Mouse (Mus musculus) lung, adult 2 months (tissue): ENCODE data around the gene Adamts14. TPM values are rescaled to one million over a fixed set of nuclear protein-coding genes. Genes with fewer than 3 reads are reported as not detected.

Experiments used
- DNase-seq: peaks from one replicate; pipeline ENCODE4 v3.0.0; 2022
- H3K4me1 ChIP-seq: fragments of 200-500 bp; 2 replicates; pipeline ENCODE4 v1.6.1; 2011; ENCODE audit warnings: low read length; ENCODE audit not compliant: control insufficient read depth, insufficient read depth
- H3K4me3 ChIP-seq: fragments of 200-500 bp; replicated peaks from 2 replicates; pipeline ENCODE3; 2011; ENCODE audit warnings: low read depth, mild to moderate bottlenecking, control low read depth, low read length; ENCODE audit errors: extremely low read depth
- CTCF ChIP-seq: fragments of 200-500 bp; IDR thresholded peaks from 2 replicates; pipeline ENCODE4 v1.5.1; 2011; ENCODE audit warnings: mild to moderate bottlenecking, low read length, control low read depth; ENCODE audit not compliant: insufficient read depth
- POLR2A ChIP-seq: fragments of 200-500 bp; IDR thresholded peaks from 2 replicates; pipeline ENCODE4 v1.6.1; 2011; ENCODE audit warnings: low read depth, mild to moderate bottlenecking, control low read depth, low read length, borderline replicate concordance; ENCODE audit errors: extremely low read depth
- WGBS: fragments of 180-500 bp; shearing (Covaris S2); methylation state at CpG from one replicate; pipeline ENCODE4 v1.1.7; 2018; 5-methylcytosine and 5-hydroxymethylcytosine counted together
- polyA plus RNA-seq: library from polyadenylated mRNA; depleted of rRNA; stranded (reverse); fragments of >200 nt; gene quantifications from 2 replicates; pipeline ENCODE4 v1.2.3, GENCODE M21; 2012

Gene Adamts14
- polyA plus RNA-seq, 1 experiment = 3.6 TPM

GRCm38 (mm10) chr10:61234319-61234718 lies 38.9 kb downstream of the Adamts14 start:
- TF ChIP-seq CTCF (no peak), POLR2A (no peak)
- no peak overlapping the region for H3K4me3 ChIP-seq
- no peak for DNase-seq
- H3K4me1 ChIP-seq = no peaks in the 10 kb centered on the region
- 76% methylated on average over 4 of the region's 4 CpGs for WGBS

GRCm38 (mm10) chr10:61232858-61233567 lies 40.2 kb downstream of the Adamts14 start:
- no peak for TF ChIP-seq POLR2A
- TF ChIP-seq CTCF = no peak
- WGBS = 51% methylated on average over 7 of the region's 7 CpGs
- no peak for DNase-seq
- no peak overlapping the region for H3K4me3 ChIP-seq
- no peaks in the 10 kb centered on the region for H3K4me1 ChIP-seq

GRCm38 (mm10) chr10:61231756-61232155 lies 41.5 kb downstream of the Adamts14 start:
- no peak for TF ChIP-seq POLR2A
- TF ChIP-seq CTCF = no peak
- DNase-seq = no peak
- WGBS = 83% methylated on average over 3 of the region's 3 CpGs
- Histone ChIP-seq H3K4me1 (no peaks in the 10 kb centered on the region), H3K4me3 (no peak overlapping the region)

GRCm38 (mm10) chr10:61226784-61227396 lies 46.3 kb downstream of the Adamts14 start:
- TF ChIP-seq POLR2A (no peak), CTCF (no peak)
- 45% methylated on average over 4 of the region's 4 CpGs for WGBS
- Histone ChIP-seq H3K4me1 (no peaks in the 10 kb centered on the region), H3K4me3 (no peak overlapping the region)
- no peak for DNase-seq

- Histone ChIP-seq H3K4me3 (no peak overlapping the region), H3K4me1 (no peaks in the 10 kb centered on the region)
- DNase-seq = no peak
- 85% methylated on average over 5 of the region's 5 CpGs for WGBS
- TF ChIP-seq CTCF (no peak), POLR2A (no peak)
These were observed 47.5 kb downstream of the Adamts14 start for GRCm38 (mm10) chr10:61225694-61226093.

GRCm38 (mm10) chr10:61219318-61219717 lies 53.9 kb downstream of the Adamts14 start:
- no peak for DNase-seq
- Histone ChIP-seq H3K4me1 (no peaks in the 10 kb centered on the region), H3K4me3 (no peak overlapping the region)
- TF ChIP-seq CTCF = 0 out of 2 replicates have a peak, but pooled peaks have one; percentile 1
- TF ChIP-seq POLR2A = no peak
- 92% methylated on average over 4 of the region's 4 CpGs for WGBS

- WGBS = 54% methylated on average over 4 of the region's 4 CpGs
- no peak for TF ChIP-seq POLR2A
- no peak for TF ChIP-seq CTCF
- no peaks in the 10 kb centered on the region for H3K4me1 ChIP-seq
- no peak for DNase-seq
- H3K4me3 ChIP-seq = no peak overlapping the region
These were observed 57.1 kb downstream of the Adamts14 start for GRCm38 (mm10) chr10:61216163-61216562.

GRCm38 (mm10) chr10:61215658-61216057 lies 57.6 kb downstream of the Adamts14 start:
- Histone ChIP-seq H3K4me3 (no peak overlapping the region), H3K4me1 (no peaks in the 10 kb centered on the region)
- TF ChIP-seq POLR2A (no peak), CTCF (peak; percentile 25; the same call in 1 of the 2 replicates)
- DNase-seq = no peak
- 97% methylated on average over 6 of the region's 6 CpGs for WGBS

GRCm38 (mm10) chr10:61212817-61213216 lies 60.4 kb downstream of the Adamts14 start:
- TF ChIP-seq POLR2A (no peak), CTCF (no peak)
- Histone ChIP-seq H3K4me3 (no peak overlapping the region), H3K4me1 (no peaks in the 10 kb centered on the region)
- WGBS = 22% methylated on average over 11 of the region's 11 CpGs
- DNase-seq = no peak

GRCm38 (mm10) chr10:61211743-61212142 lies 61.5 kb downstream of the Adamts14 start:
- TF ChIP-seq CTCF = peak; percentile 81
- TF ChIP-seq POLR2A = no peak
- Histone ChIP-seq H3K4me3 (no peak overlapping the region), H3K4me1 (no peaks in the 10 kb centered on the region)
- 9% methylated on average over 13 of the region's 13 CpGs for WGBS
- peak; percentile 40 for DNase-seq

GRCm38 (mm10) chr10:61211105-61211504 lies 62.1 kb downstream of the Adamts14 start:
- Histone ChIP-seq H3K4me3 (no peak overlapping the region), H3K4me1 (no peaks in the 10 kb centered on the region)
- TF ChIP-seq POLR2A = no peak
- no peak for TF ChIP-seq CTCF
- DNase-seq = no peak
- WGBS = 81% methylated on average over 4 of the region's 4 CpGs
